Mouse (Mus musculus): ENCODE data around the gene Actl7a. TPM values are rescaled to one million over a fixed set of nuclear protein-coding genes. Genes with fewer than 3 reads are reported as not detected.

Gene Actl7a
- polyA plus RNA-seq, 1 experiment from 2014 or later, result not detected

DNA sequence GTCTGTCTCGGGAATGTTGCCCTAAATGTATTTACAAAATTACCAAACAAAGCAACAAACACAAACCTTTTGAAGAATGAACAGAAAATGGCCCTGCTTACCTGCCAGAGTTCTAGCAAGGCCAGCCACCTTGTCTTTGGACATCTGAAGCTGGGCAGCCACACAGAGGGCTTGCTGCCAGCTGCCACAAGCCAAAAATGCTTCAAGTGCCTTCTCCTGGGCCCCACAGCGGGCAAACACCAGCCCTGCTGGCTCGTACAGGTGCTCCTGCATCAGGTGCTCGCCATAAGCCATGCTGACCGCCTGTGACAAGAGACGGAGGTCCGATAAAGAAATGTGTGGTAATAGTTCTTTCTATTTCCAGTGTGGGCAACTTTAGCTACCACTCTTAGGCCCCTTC is 25.7 kb downstream of the Actl7a start:
- Histone ChIP-seq H3K4me2 (no peak overlapping the region), H3K4me1 (replicated peaks) (no peaks in the 10 kb centered on the region), H3K4me3 (no peak overlapping the region), H3K36me3 (peaks cover 84% of the 10 kb centered on the region), H3K9me3 (no peaks in the 10 kb centered on the region), H3K27me3 (no peaks in the 10 kb centered on the region), H3K9ac (no peak overlapping the region), H3K27ac (replicated peaks) (no peak overlapping the region)
- no peak for ATAC-seq (ENCODE audit: low FRiP score, low read depth)
- 94% methylated on average over 7 of the region's 7 CpGs for WGBS

- ATAC-seq (ENCODE audit: low FRiP score, low read depth), result no peak
- peaks cover 89% of the 10 kb centered on the region for H3K36me3 ChIP-seq
- no peak overlapping the region for H3K9ac ChIP-seq
- WGBS, result 73% methylated on average over 1 of the region's 1 CpGs
- H3K4me1 ChIP-seq (replicated peaks), result no peaks in the 10 kb centered on the region
- H3K27ac ChIP-seq (replicated peaks), result no peak overlapping the region
- H3K4me2 ChIP-seq, result no peak overlapping the region
- H3K27me3 ChIP-seq, result no peaks in the 10 kb centered on the region
- no peaks in the 10 kb centered on the region for H3K9me3 ChIP-seq
- H3K4me3 ChIP-seq, result no peak overlapping the region
These were observed 27.9 kb downstream of the Actl7a start for GRCm38 (mm10) chr4:56771065-56771464.

DNA sequence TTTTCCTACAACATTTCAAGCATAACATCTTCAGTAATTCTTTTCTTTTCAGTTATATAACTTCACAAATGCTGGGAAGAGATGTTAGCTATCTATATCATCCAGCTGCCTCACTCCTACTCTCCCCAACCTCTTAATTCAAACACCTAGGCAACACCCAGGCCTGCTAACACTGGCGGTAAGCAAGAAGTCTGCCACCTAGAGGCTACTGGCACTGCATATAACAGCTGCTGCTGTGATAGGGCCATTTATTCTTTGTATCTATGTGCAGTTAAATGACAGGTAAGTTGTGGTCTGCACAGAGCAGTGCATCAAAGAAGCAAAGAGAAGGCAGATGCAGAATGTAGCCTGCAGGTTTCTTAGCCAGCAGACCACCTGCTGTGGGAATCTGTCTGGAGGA is 48.2 kb downstream of the Actl7a start:
- 43% methylated on average over 1 of the region's 1 CpGs for WGBS
- no peak overlapping the region for H3K4me2 ChIP-seq
- no peaks in the 10 kb centered on the region for H3K4me1 ChIP-seq (replicated peaks)
- H3K9ac ChIP-seq, result no peak overlapping the region
- H3K27ac ChIP-seq (replicated peaks), result no peak overlapping the region
- peaks cover 90% of the 10 kb centered on the region for H3K36me3 ChIP-seq
- H3K9me3 ChIP-seq, result no peaks in the 10 kb centered on the region
- no peak overlapping the region for H3K4me3 ChIP-seq
- H3K27me3 ChIP-seq, result no peaks in the 10 kb centered on the region
- ATAC-seq (ENCODE audit: low FRiP score, low read depth), result no peak

Other genes starting within 250 kb of the Actl7a start
- not detected in 2 replicates for gene Gm26657, start 3.3 kb upstream of the Actl7a start, polyA plus RNA-seq (2015; fragmentation: Nextera tagmentation; extraction: Ambion mirVana)
- not detected in 2 replicates for gene Actl7b, start 2.0 kb upstream of the Actl7a start, polyA plus RNA-seq (2015; fragmentation: Nextera tagmentation; extraction: Ambion mirVana)
- gene Elp1, start 58.9 kb downstream of the Actl7a start, polyA plus RNA-seq (2015; fragmentation: Nextera tagmentation; extraction: Ambion mirVana), result 58.0 and 59.8 TPM in 2 replicates
- 15.6 and 16.0 TPM in 2 replicates for gene Fam206a, start 58.9 kb downstream of the Actl7a start, polyA plus RNA-seq (2015; fragmentation: Nextera tagmentation; extraction: Ambion mirVana)
- gene Ctnnal1, start 121.8 kb downstream of the Actl7a start, polyA plus RNA-seq (2015; fragmentation: Nextera tagmentation; extraction: Ambion mirVana), result 15.7 and 16.2 TPM in 2 replicates
- 9.4 and 9.9 TPM in 2 replicates for gene Tmem245, start 204.0 kb downstream of the Actl7a start, polyA plus RNA-seq (2015; fragmentation: Nextera tagmentation; extraction: Ambion mirVana)
- 21.1 and 25.7 TPM in 2 replicates for gene Frrs1l, start 247.0 kb downstream of the Actl7a start, polyA plus RNA-seq (2015; fragmentation: Nextera tagmentation; extraction: Ambion mirVana)